Mouse (Mus musculus) embryonic facial prominence, embryonic 12.5 days (tissue): ENCODE data around the gene Gm13083. TPM values are rescaled to one million over a fixed set of nuclear protein-coding genes. Genes with fewer than 3 reads are reported as not detected.
"Not testable (repeated sequence)": the region's sequence is repeated elsewhere in the genome, so short reads cannot be mapped to it uniquely, and the experiment has no call there.

Source experiments
- ATAC-seq: fragments of 200-750 bp; cut with Nextera tagmentation; 2 replicates; pipeline ENCODE4 v1.8.0; 2017; ENCODE audit not compliant: insufficient number of reproducible peaks, insufficient read depth, low FRiP score, low TSS enrichment
- H3K27ac ChIP-seq: fragments of 300-500 bp; sonication (generic); 2 replicates; pipeline ENCODE4 v1.5.1; 2016; ENCODE audit warnings: mild to moderate bottlenecking
- H3K27me3 ChIP-seq: fragments of 300-500 bp; sonication (generic); 2 replicates; pipeline ENCODE4 v1.6.1; 2016; ENCODE audit warnings: mild to moderate bottlenecking, moderate library complexity
- H3K36me3 ChIP-seq: fragments of 300-500 bp; sonication (generic); 2 replicates; pipeline ENCODE4 v1.6.1; 2016; ENCODE audit warnings: mild to moderate bottlenecking
- H3K4me1 ChIP-seq: fragments of 300-500 bp; sonication (generic); 2 replicates; pipeline ENCODE4 v1.6.1; 2016
- H3K4me2 ChIP-seq: fragments of 300-500 bp; sonication (generic); replicated peaks from 2 replicates; pipeline ENCODE4 v1.6.1; 2016; ENCODE audit warnings: mild to moderate bottlenecking, moderate library complexity
- H3K4me3 ChIP-seq: fragments of 300-500 bp; sonication (generic); 2 replicates; pipeline ENCODE4 v1.5.1; 2016; ENCODE audit warnings: mild to moderate bottlenecking
- H3K9ac ChIP-seq: fragments of 300-500 bp; sonication (generic); 2 replicates; pipeline ENCODE4 v1.6.1; 2016; ENCODE audit warnings: mild to moderate bottlenecking, moderate library complexity
- H3K9me3 ChIP-seq: fragments of 300-500 bp; sonication (generic); 2 replicates; pipeline ENCODE4 v1.6.1; 2016; ENCODE audit warnings: mild to moderate bottlenecking, moderate library complexity
- WGBS: fragments of 180-500 bp; shearing (Covaris S2); methylation state at CpG from one replicate; pipeline ENCODE4 v1.1.7; 2016; 5-methylcytosine and 5-hydroxymethylcytosine counted together
- polyA plus RNA-seq: library from polyadenylated mRNA; unstranded; fragments of >200 nt; fragmentation: Nextera tagmentation; extraction: Ambion mirVana; gene quantifications from 2 replicates; pipeline ENCODE4 v1.2.1, GENCODE M21; 2016

Gene Gm13083
- polyA plus RNA-seq = not detected in 2 replicates

DNA sequence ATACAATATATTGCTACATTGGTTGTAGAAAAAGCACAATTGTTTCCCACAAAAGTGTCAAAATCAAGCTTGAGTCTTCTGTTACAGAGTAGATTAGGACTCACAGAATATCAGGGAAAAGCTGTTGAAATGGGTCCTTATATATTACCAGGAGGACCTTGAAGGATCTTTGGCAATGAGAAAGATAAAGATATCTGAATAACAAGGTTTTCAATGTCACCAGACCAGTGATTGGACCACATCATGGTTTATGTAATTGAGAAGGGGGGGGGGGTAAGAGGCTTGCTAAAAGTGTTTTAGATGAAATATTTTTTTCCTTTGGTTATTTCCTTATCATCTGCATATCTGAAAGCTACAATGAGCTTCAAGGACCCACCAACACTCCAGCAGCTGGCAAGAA is at the start of gene Gm13083:
TSS of gene Gm13083 (plus strand) at position 301 of the 400 bp plus-strand sequence.
- H3K9me3 ChIP-seq, H3K27me3 ChIP-seq, H3K9ac ChIP-seq, ATAC-seq, H3K4me3 ChIP-seq, H3K36me3 ChIP-seq, H3K4me1 ChIP-seq, H3K4me2 ChIP-seq, H3K27ac ChIP-seq: not testable (repeated sequence)

DNA sequence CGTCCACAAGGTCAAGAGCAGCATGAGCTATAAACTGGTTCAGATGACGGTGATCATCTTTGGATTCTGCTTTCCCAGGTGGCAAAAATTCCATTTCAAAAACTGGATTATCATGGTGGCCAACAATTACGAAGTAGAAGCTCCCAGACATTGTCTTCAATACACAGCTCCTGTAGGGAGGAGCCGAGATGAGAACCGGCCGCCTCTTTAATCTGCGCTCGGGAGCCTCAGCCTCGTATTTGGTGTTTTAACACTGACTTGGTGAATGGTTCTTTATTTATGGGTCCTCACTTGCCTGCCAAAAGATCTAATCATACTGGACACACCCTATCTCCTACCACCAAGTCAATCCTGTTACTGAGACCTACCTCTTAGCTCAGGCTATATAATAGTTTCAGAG is 2.9 kb upstream of the Gm13083 start:
- H3K27me3 ChIP-seq, H3K4me1 ChIP-seq, H3K36me3 ChIP-seq, H3K9me3 ChIP-seq, H3K4me2 ChIP-seq, ATAC-seq, H3K9ac ChIP-seq, H3K27ac ChIP-seq, H3K4me3 ChIP-seq: not testable (repeated sequence)
- WGBS = 89% methylated on average over 9 of the region's 9 CpGs

DNA sequence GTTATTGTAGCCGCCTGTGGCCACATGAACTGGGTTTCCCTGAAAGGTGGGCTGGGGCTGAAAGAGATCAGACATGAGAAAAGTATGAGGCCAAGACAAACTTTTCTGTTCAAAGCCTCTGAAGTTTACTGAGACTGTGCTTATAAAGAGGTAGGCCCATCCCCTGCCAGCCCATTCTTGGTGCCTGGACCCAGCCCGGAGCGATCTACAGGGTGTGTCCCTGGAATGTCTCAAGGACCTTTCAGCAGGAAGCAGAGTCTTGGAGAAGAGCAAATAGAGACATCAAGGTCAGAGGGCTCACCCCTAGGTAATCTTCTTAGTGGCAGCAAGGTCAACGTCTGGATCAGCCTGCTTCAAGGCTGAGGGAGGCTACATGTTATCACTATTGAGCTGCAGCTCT is 3.3 kb downstream of the Gm13083 start:
- not testable (repeated sequence) for H3K27ac ChIP-seq, H3K9ac ChIP-seq, H3K27me3 ChIP-seq, H3K9me3 ChIP-seq, H3K4me1 ChIP-seq, H3K4me3 ChIP-seq, H3K4me2 ChIP-seq, ATAC-seq, H3K36me3 ChIP-seq
- 83% methylated on average over 4 of the region's 4 CpGs for WGBS

DNA sequence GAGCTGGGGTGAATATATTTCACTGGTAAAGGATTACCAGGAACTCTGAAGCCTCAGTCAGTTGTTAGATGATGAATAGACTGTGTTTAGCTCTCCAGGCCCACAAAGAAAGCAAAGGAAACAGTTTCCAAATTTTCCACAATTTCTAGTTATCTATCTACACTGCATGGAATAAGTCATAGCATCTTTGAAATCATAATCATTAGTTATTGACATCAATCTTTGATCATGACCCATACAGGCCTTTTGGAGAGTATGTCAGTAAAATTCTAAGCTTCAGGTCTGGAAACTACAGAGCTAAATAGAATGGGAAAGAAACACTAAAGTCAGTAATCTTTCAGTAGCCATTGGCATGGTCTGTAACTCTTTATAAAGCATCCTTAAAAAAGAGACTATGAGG is 42.3 kb downstream of the Gm13083 start, which contains the start of gene Gm13088:
TSS of gene Gm13088 (minus strand) at position 101 of the 400 bp plus-strand sequence.
- not testable (repeated sequence) for H3K4me3 ChIP-seq, H3K27ac ChIP-seq, H3K27me3 ChIP-seq, ATAC-seq, H3K9me3 ChIP-seq, H3K4me2 ChIP-seq, H3K4me1 ChIP-seq, H3K36me3 ChIP-seq, H3K9ac ChIP-seq

Other genes starting within 250 kb of the Gm13083 start
- not detected in 2 replicates for gene Pramel1, start 220.6 kb upstream of the Gm13083 start, polyA plus RNA-seq
- gene Pramef8, start 202.6 kb upstream of the Gm13083 start, polyA plus RNA-seq = 25.4 and 25.5 TPM in 2 replicates
- not detected in 2 replicates for gene Oog4, start 164.7 kb upstream of the Gm13083 start, polyA plus RNA-seq
- gene Gm13043, start 103.7 kb upstream of the Gm13083 start, polyA plus RNA-seq = not detected in 2 replicates
- gene Gm13040, start 79.0 kb upstream of the Gm13083 start, polyA plus RNA-seq = not detected in 2 replicates
- gene BC080695, start 63.3 kb upstream of the Gm13083 start, polyA plus RNA-seq = not detected in 2 replicates
- gene Gm13057, start 63.3 kb upstream of the Gm13083 start, polyA plus RNA-seq = not detected in 2 replicates
- gene Gm13088, start 42.2 kb downstream of the Gm13083 start, polyA plus RNA-seq = not detected in 2 replicates
- not detected in 2 replicates for gene Gm13089, start 87.7 kb downstream of the Gm13083 start, polyA plus RNA-seq
- not detected in 2 replicates for gene Gm13078, start 104.5 kb downstream of the Gm13083 start, polyA plus RNA-seq
- not detected in 2 replicates for gene Gm13023, start 174.3 kb downstream of the Gm13083 start, polyA plus RNA-seq
- gene Gm13084, start 201.1 kb downstream of the Gm13083 start, polyA plus RNA-seq = not detected in 2 replicates
- gene Gm13103, start 231.5 kb downstream of the Gm13083 start, polyA plus RNA-seq = not detected in 2 replicates